Mouse (Mus musculus) adrenal gland, adult 10 weeks (tissue): ENCODE data around the gene Tmem97. TPM values are rescaled to one million over a fixed set of nuclear protein-coding genes. Genes with fewer than 3 reads are reported as not detected.

Experiments
- polyA plus RNA-seq: library from polyadenylated mRNA; stranded (reverse); fragments of 350-450 nt; fragmentation: Illumina TruSeq; extraction: RNeasy Lipid Tissue Mini Kit (QIAGEN cat#74804); gene quantifications from one replicate; pipeline ENCODE4 v1.2.3, GENCODE M21; 2014; ENCODE audit warnings: low read depth, low replicate concordance

Gene Tmem97
- 19.9 TPM for polyA plus RNA-seq

GRCm38 (mm10) chr11:78550168-78551058 lies at the start of gene Tmem97:
TSS of gene Tmem97 (minus strand) at chr11:78550777.

DNA sequence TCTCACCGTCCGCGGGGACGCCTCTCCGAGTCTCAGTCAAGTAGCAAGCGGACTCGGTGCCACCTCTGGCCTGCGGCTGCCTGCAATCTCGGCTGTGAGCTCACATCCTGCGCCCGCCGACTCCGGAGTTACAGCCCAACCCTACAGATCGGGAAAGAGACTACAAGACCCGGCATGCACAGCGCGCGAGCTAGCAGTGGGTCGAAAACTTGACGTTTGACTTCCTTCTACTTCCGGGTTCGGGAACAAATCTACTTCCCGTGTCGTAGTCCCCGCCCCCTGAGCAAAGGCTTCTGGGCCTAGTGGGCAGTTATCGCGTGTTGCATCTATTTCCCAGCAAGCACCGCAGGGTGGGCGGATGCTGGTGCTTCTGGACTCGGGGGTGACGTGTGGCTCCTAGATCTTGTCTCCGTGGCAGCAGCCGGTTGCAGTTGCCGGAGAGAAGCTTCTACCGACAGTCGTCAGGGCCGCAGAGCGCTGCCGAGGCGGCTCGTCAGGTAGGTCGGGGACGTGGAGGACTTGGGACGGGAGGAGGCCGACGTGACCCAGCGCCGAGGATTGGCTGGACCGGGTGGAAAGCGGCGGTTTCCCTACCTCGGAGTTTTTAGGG lies 14.4 kb downstream of the Tmem97 start, which contains the start of the genes Tnfaip1 and Ift20:
Tnfaip1 (minus strand) TSS at position 253 of the 610 bp plus-strand sequence.
Ift20 (plus strand) TSS at position 282 of the 610 bp plus-strand sequence.

GRCm38 (mm10) chr11:78512025-78512957 lies 38.3 kb downstream of the Tmem97 start, which contains the start of the genes Tmem199 and Poldip2:
TSS of gene Tmem199 (minus strand) at chr11:78512172.
TSS of gene Poldip2 (plus strand) at chr11:78512193.

DNA sequence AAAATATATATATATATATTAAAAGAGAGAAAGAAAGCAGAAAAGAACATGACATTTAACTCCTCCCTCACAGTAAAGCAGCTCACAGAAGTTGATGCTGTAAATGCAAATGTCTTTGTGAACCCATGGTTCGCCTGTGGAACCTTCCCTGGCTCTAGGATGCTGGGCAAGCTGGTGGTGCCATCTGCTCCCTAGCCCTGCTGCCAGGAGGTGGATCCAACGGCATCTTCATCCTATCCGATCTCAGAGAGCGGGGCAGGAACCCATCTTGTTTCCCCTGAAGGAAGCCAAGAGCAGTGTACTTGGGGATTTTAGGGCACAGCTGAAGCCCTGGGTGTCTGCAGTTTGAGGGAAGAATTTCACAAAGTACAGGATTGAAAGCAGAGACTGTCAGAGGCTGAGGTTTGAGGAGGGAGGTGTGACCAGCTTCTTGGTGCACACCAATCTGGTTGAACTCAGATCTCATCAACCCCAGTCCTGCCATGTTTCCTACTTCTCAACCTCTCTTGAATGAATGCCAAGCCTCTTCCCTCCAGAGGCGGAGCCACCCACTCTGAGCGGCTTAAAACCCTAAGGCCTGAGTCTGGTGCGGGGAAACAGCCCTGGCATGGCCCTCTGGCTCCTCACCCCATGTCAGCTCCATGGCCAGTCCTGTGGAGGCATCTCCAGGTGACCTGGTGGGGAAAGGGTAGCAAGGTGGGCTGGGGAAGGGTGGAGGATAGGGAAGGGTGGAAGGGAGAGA lies 47.5 kb downstream of the Tmem97 start, which contains the start of gene Sebox:
Sebox (plus strand) TSS at position 539 of the 742 bp plus-strand sequence.

DNA sequence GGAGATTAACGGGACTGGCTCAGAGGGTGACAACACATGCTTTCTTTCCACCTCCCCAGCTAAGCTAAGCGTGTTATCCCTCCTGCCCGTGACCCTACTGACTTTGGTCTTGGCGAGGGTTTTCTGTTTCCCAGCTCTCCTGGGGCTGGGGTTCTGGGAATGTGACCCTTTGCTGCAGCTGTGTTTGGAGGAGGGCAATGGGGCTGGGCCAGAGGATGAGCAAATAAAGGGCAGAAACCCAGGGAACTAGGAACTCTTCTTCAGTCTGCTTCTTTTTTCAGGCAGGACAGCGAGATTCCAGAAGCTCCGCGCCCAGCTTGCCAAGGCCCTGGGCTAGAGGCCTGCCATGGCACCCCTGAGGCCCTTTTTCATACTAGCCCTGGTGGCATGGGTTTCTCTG lies 51.6 kb downstream of the Tmem97 start, which contains the start of gene Vtn:
Vtn (plus strand) TSS at position 88 of the 400 bp plus-strand sequence.

DNA sequence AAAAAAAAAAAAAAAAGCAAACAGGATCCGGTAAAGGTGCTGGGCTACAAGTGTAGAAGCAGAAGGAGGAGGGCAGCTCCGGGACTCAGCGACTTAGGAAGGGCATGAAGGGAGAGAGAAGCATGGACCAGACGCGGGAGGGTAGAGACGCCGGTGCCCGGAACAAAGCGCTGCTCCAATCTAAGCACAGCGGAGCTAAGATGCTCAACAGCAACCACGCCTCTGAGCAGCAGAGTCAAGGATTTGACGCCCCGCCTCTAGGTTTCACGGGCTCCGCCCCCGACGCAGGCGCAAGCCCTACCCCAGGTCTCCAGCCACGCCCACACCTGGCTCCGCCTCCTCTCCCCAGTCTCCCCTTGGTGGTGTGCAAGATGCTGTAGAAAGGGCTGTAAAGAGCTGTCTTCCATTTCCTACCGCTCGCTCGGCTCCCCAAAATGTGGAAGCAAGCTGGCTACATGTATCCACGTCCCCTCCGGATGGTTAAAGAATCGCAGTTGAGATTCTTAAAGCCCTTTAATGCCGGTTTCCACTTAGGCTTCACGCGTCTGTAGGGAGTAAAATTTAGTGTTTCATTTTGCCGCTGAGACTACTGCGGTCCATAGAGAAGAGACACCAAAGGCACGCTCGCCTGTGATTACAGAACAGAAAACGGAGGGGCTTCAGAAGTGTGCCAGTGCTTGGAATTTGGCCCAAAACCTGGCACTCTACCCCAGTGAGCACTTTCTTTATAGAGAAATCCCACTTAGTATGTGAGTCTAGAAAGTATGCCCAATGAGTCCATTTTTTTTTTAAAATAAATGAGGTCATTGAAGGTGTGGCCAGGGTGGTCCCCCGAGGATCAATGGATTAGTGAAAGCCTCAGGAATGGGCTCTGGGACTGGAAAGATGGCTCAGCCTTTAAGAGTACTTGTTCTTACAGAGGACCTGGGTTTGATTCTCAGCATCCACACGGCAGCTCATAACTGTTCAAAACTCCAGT lies 52.7 kb downstream of the Tmem97 start, which contains the start of gene Sarm1:
Sarm1 (minus strand) TSS at position 211 of the 979 bp plus-strand sequence.

Other genes starting within 250 kb of the Tmem97 start
- gene Spag5, start 249.2 kb downstream of the Tmem97 start, polyA plus RNA-seq = 2.7 TPM
- gene Aldoc, start 227.8 kb downstream of the Tmem97 start, polyA plus RNA-seq = 7.2 TPM
- gene Pigs, start 222.4 kb downstream of the Tmem97 start, polyA plus RNA-seq = 5.2 TPM
- 5.7 TPM for gene Unc119, start 207.3 kb downstream of the Tmem97 start, polyA plus RNA-seq
- gene Foxn1, start 164.2 kb downstream of the Tmem97 start, polyA plus RNA-seq = not detected
- gene Slc13a2, start 128.6 kb downstream of the Tmem97 start, polyA plus RNA-seq = not detected
- gene Slc46a1, start 85.1 kb downstream of the Tmem97 start, polyA plus RNA-seq = 1.5 TPM
- 0.23 TPM for gene Sarm1, start 53.0 kb downstream of the Tmem97 start, polyA plus RNA-seq
- not detected for gene Vtn, start 51.7 kb downstream of the Tmem97 start, polyA plus RNA-seq
- gene Sebox, start 47.3 kb downstream of the Tmem97 start, polyA plus RNA-seq = not detected
- 31.2 TPM for gene Tmem199, start 38.6 kb downstream of the Tmem97 start, polyA plus RNA-seq
- gene Poldip2, start 38.6 kb downstream of the Tmem97 start, polyA plus RNA-seq = 30.6 TPM
- 25.8 TPM for gene Tnfaip1, start 14.4 kb downstream of the Tmem97 start, polyA plus RNA-seq
- 50.4 TPM for gene Ift20, start 14.4 kb downstream of the Tmem97 start, polyA plus RNA-seq
- gene Nlk, start 146.6 kb upstream of the Tmem97 start, polyA plus RNA-seq = 117 TPM
- 12.2 TPM for gene Ccnq, start 201.0 kb upstream of the Tmem97 start, polyA plus RNA-seq